Mouse (Mus musculus) CH12.LX (cell line): Measurements from ENCODE around the gene Lhfp. TPM values are rescaled to one million over a fixed set of nuclear protein-coding genes. Genes with fewer than 3 reads are reported as not detected.

Source experiments
- DNase-seq: peaks from one replicate; pipeline ENCODE4 v3.0.0-alpha.2; 2013; ENCODE audit errors: extremely low read depth
- H3K27ac ChIP-seq: 2 replicates; pipeline ENCODE4 v1.5.1; 2012; ENCODE audit warnings: low read depth, mild to moderate bottlenecking, control low read depth, moderate library complexity; ENCODE audit not compliant: insufficient read depth
- H3K27me3 ChIP-seq: replicated peaks from 2 replicates; pipeline ENCODE3; 2012; ENCODE audit warnings: inconsistent platforms
- H3K36me3 ChIP-seq, 2 experiments: replicated peaks in 1 of 2; 2 replicates each; pipeline versions ENCODE3 to v1.6.1; 2012; ENCODE audit warnings: inconsistent platforms in 1 of 2, low read length in 1 of 2, mild to moderate bottlenecking in 1 of 2, mixed read lengths in 1 of 2, moderate library complexity in 1 of 2; ENCODE audit not compliant: control insufficient read depth in 1 of 2, insufficient read depth in 1 of 2
- H3K4me1 ChIP-seq, 2 experiments: 2 replicates each; pipeline ENCODE4 v1.6.1; 2012; ENCODE audit warnings: inconsistent platforms in 1 of 2, moderate library complexity in 1 of 2; ENCODE audit not compliant: insufficient read depth in 2 of 2, control insufficient read depth in 1 of 2
- H3K4me2 ChIP-seq: 2 replicates; pipeline ENCODE4 v1.6.1; 2012; ENCODE audit warnings: low read depth, mild to moderate bottlenecking, control low read depth; ENCODE audit not compliant: poor library complexity, insufficient read depth, severe bottlenecking
- H3K4me3 ChIP-seq, 3 experiments: fragments of 150-350 bp in 1 of 3; sonication (generic) in 1 of 3; replicated peaks in 1 of 3; 2 replicates each; pipeline versions ENCODE3 to v1.5.1; 2011 to 2012; ENCODE audit warnings: low read depth in 2 of 3, low read length in 2 of 3, mild to moderate bottlenecking in 2 of 3, moderate library complexity in 2 of 3, control low read depth in 1 of 3, improper control_type of control experiment in 1 of 3, inconsistent platforms in 1 of 3, mixed read lengths in 1 of 3; ENCODE audit not compliant: poor library complexity in 1 of 3
- H3K79me2 ChIP-seq: replicated peaks from 2 replicates; pipeline ENCODE4 v1.6.1; 2012; ENCODE audit warnings: mild to moderate bottlenecking, moderate library complexity; ENCODE audit not compliant: control insufficient read depth, poor library complexity, insufficient read depth, severe bottlenecking; ENCODE audit errors: extremely low read depth
- H3K9ac ChIP-seq: 2 replicates; pipeline ENCODE4 v1.6.1; 2012; ENCODE audit warnings: low read depth, mild to moderate bottlenecking, control low read depth, moderate library complexity; ENCODE audit not compliant: insufficient read depth
- H3K9me3 ChIP-seq: replicated peaks from 2 replicates; pipeline ENCODE3; 2012; ENCODE audit warnings: low read length, inconsistent platforms, mixed read lengths
- E2F4 ChIP-seq: IDR thresholded peaks from 2 replicates; pipeline ENCODE4 v1.6.1; 2011; ENCODE audit warnings: low read depth, low read length, improper control_type of control experiment; ENCODE audit not compliant: insufficient replicate concordance
- IRF4 ChIP-seq: IDR thresholded peaks from 2 replicates; pipeline ENCODE4 v1.6.1; 2014; ENCODE audit warnings: low read depth, mild to moderate bottlenecking, inconsistent platforms, low read length, improper control_type of control experiment
- JUN ChIP-seq: IDR thresholded peaks from 2 replicates; pipeline ENCODE4 v1.6.1; 2011; ENCODE audit warnings: low read depth, mild to moderate bottlenecking, low read length, improper control_type of control experiment, moderate library complexity; ENCODE audit not compliant: insufficient read depth
- JUND ChIP-seq: conservative IDR thresholded peaks from 2 replicates; pipeline ENCODE4 v1.6.1; 2011; ENCODE audit warnings: low read depth, low read length, improper control_type of control experiment
- KAT2A ChIP-seq: IDR thresholded peaks from 2 replicates; pipeline ENCODE4 v1.6.1; 2012; ENCODE audit warnings: low read length, improper control_type of control experiment, inconsistent platforms; ENCODE audit not compliant: insufficient replicate concordance
- MAX ChIP-seq: IDR thresholded peaks from 2 replicates; pipeline ENCODE4 v1.6.1; 2011; ENCODE audit warnings: low read length, improper control_type of control experiment
- MEF2A ChIP-seq: IDR thresholded peaks from 2 replicates; pipeline ENCODE4 v1.6.1; 2014; ENCODE audit warnings: low read depth, mild to moderate bottlenecking, inconsistent platforms, low read length, improper control_type of control experiment, borderline replicate concordance
- NELFE ChIP-seq: IDR thresholded peaks from 2 replicates; pipeline ENCODE4 v1.6.1; 2011; ENCODE audit warnings: low read depth, low read length, improper control_type of control experiment
- POLR2AphosphoS2 ChIP-seq: IDR thresholded peaks from 2 replicates; pipeline ENCODE4 v1.6.1; 2011; ENCODE audit warnings: low read depth, low read length, improper control_type of control experiment
- RCOR1 ChIP-seq: conservative IDR thresholded peaks from 2 replicates; pipeline ENCODE4 v1.6.1; 2012; ENCODE audit warnings: low read depth, mild to moderate bottlenecking, inconsistent platforms, low read length, improper control_type of control experiment
- SIN3A ChIP-seq: IDR thresholded peaks from 2 replicates; pipeline ENCODE4 v1.6.1; 2012; ENCODE audit warnings: low read length, improper control_type of control experiment, inconsistent platforms
- TBP ChIP-seq: conservative IDR thresholded peaks from 2 replicates; pipeline ENCODE4 v1.6.1; 2011; ENCODE audit warnings: low read depth, low read length, improper control_type of control experiment
- ZKSCAN1 ChIP-seq: IDR thresholded peaks from 2 replicates; pipeline ENCODE4 v1.6.1; 2012; ENCODE audit warnings: low read depth, inconsistent platforms, low read length, improper control_type of control experiment, borderline replicate concordance
- ZNF384 ChIP-seq: IDR thresholded peaks from 2 replicates; pipeline ENCODE4 v1.6.1; 2012; ENCODE audit warnings: low read depth, low read length, improper control_type of control experiment, inconsistent platforms
- dilution Hi-C: fragments of 300-500 bp; cut with MboI; formaldehyde crosslinking; loops from 2 replicates; pipeline ENCODE4 v1.14.3; 2020; ENCODE audit warnings: low sequenced_read_pairs; ENCODE audit not compliant: extremely low pct_unique_long_range_greater_than_20kb, extremely low pct_ligation_motif_present
- in situ Hi-C: fragments of 300-500 bp; cut with MboI; formaldehyde crosslinking; loops from 3 replicates; pipeline ENCODE4 v1.14.3; 2019; ENCODE audit warnings: low sequenced_read_pairs, low pct_ligation_motif_present, low pct_unique_long_range_greater_than_20kb, mixed read lengths
- polyA plus RNA-seq: library from polyadenylated mRNA; unstranded; fragments of >175 nt; gene quantifications from 2 replicates; pipeline ENCODE4 v1.2.1, GENCODE M21; 2012; ENCODE audit warnings: low read depth; ENCODE audit not compliant: insufficient read length
- total RNA-seq, 2 experiments: library from RNA; depleted of rRNA; stranded (reverse); fragments of 300-350 nt in 1 of 2; fragments of >200 nt in 1 of 2; gene quantifications; 2 replicates each; pipeline ENCODE4 v1.2.3; 2012 to 2014

Lhfp gene
- total and polyA plus RNA-seq, 3 experiments, result not detected

GRCm38 (mm10) chr3:53253223-53253832 is 212.0 kb downstream of the Lhfp start:
- DNase-seq, result no peak
- no peaks in the 10 kb centered on the region for H3K27me3 ChIP-seq
- H3K9me3 ChIP-seq, result no peaks in the 10 kb centered on the region
- no peaks in the 10 kb centered on the region for H3K79me2 ChIP-seq
- dilution Hi-C loops, result no loop called here
- in situ Hi-C loops, result loop anchor here (10.0 kb wide), 1 partner anchor 219 kb away; no protein-coding TSS in a partner anchor
- H3K27ac ChIP-seq, result no peak overlapping the region
- no peaks in the 10 kb centered on the region for H3K36me3 ChIP-seq
- H3K9ac ChIP-seq, result no peak overlapping the region
- no peak overlapping the region for H3K4me2 ChIP-seq
- peaks cover 0 to 9% of the 10 kb centered on the region in 2 experiments; a peak in 2 of 4 replicates for H3K4me1 ChIP-seq
- TF ChIP-seq E2F4 (no peak), IRF4 (no peak), SIN3A (no peak), ZKSCAN1 (no peak), MAX (no peak), RCOR1 (no peak), POLR2AphosphoS2 (no peak), KAT2A (no peak), JUND (no peak), ZNF384 (no peak), JUN (no peak), MEF2A (no peak), NELFE (no peak), TBP (no peak)
- H3K4me3 ChIP-seq, result no peak overlapping the region

- Histone ChIP-seq H3K79me2 (no peaks in the 10 kb centered on the region), H3K27ac (no peak overlapping the region), H3K4me1 (peaks cover 0 to 9% of the 10 kb centered on the region in 2 experiments; a peak in 2 of 4 replicates), H3K4me3 (no peak overlapping the region), H3K9ac (no peak overlapping the region; the same call in 1 of the 2 replicates), H3K9me3 (no peaks in the 10 kb centered on the region), H3K27me3 (no peaks in the 10 kb centered on the region), H3K4me2 (peak overlapping the region; percentile 46; the same call in 1 of the 2 replicates), H3K36me3 (no peaks in the 10 kb centered on the region)
- DNase-seq, result no peak
- dilution Hi-C loops, result no loop called here
- TF ChIP-seq IRF4, result no peak
- in situ Hi-C loops, result loop anchor here (10.0 kb wide), 1 partner anchor 224 kb away; no protein-coding TSS in a partner anchor
Measured at GRCm38 (mm10) chr3:53258657-53259158, 217.4 kb downstream of the Lhfp start.
